Mouse (Mus musculus) C2C12 (cell line): ENCODE data around the gene Tspo.

Source experiments
- CEBPB ChIP-seq: IDR thresholded peaks from one replicate; pipeline ENCODE4 v1.6.1; 2011; ENCODE audit warnings: low read depth, mild to moderate bottlenecking, control low read depth, moderate library complexity
- CTCF ChIP-seq: IDR thresholded peaks from one replicate; pipeline ENCODE4 v1.5.1; 2011; ENCODE audit not compliant: control insufficient read depth, insufficient read depth, insufficient read length
- FOSL1 ChIP-seq: IDR thresholded peaks from one replicate; pipeline ENCODE4 v1.8.0; 2011; ENCODE audit warnings: mild to moderate bottlenecking, low read length; ENCODE audit not compliant: poor library complexity, insufficient read depth, severe bottlenecking
- MAX ChIP-seq: IDR thresholded peaks from one replicate; pipeline ENCODE4 v1.6.1; 2011; ENCODE audit warnings: mild to moderate bottlenecking, control low read depth
- MYOD1 ChIP-seq: IDR thresholded peaks from one replicate; pipeline ENCODE4 v1.6.1; 2011; ENCODE audit warnings: low read depth; ENCODE audit not compliant: control insufficient read depth, insufficient read length
- MYOG ChIP-seq: IDR thresholded peaks from one replicate; pipeline ENCODE4 v1.6.1; 2011; ENCODE audit not compliant: control insufficient read depth, insufficient read length; ENCODE audit errors: extremely low read depth
- USF1 ChIP-seq: IDR thresholded peaks from one replicate; pipeline ENCODE4 v1.6.1; 2011; ENCODE audit warnings: low read depth, mild to moderate bottlenecking, control low read depth, moderate library complexity

DNA sequence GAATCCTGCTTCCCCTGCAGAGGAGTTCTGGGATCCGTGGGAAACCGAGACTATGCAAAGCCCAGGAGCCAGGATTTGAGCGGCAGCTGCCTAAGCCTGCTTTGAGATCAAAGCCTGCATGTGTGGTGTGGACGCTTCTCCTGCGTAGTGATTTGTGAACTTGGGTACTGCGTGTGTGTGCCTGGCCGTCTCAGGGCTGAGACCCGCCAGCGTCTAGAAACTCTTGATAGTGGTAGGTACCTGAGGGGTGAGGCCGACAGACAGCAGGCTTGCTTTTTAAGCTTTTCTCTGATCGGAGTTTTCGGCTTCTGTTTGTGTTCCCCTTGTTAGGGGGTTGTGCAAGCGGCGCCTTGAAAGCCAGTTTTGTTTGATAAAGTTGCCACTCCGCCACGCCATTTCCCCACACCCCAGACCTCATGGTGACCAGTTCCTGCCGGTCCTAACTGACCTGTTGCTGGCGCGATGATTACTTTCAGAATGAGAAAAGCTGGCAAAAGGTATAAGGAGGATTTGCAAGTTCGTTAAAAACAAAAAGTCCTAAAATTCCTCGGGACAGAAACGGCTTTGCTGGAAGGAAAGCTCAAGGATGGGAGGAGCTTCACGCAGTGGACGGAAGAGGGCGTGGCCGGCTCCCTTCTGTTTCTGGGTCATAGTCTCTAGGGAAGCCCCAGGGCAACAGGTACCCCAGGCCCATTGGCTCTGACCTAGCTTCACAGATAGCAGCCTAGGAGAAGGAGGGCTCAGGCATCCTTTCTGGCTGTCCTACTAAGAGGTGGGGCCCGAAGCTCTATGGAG lies 662 bp downstream of the Tspo start:
- TF ChIP-seq MAX: peak; percentile 4
- TF ChIP-seq USF1: no peak
- no peak for TF ChIP-seq CTCF
- no peak for TF ChIP-seq MYOD1
- no peak for TF ChIP-seq MYOG
- no peak for TF ChIP-seq FOSL1
- TF ChIP-seq CEBPB: no peak
